Mouse (Mus musculus) kidney, embryonic 14.5 days (tissue): ENCODE data around the gene Pheta2. TPM values are rescaled to one million over a fixed set of nuclear protein-coding genes. Genes with fewer than 3 reads are reported as not detected.
A peak's percentile ranks its signal among the peaks of the same experiment; 100 is the strongest.

ENCODE experiments used
- ATAC-seq: fragments of 200-750 bp; cut with Nextera tagmentation; 2 replicates; pipeline ENCODE4 v1.8.0; 2017; ENCODE audit warnings: moderate number of reproducible peaks, mild to moderate bottlenecking, moderate TSS enrichment, moderate library complexity; ENCODE audit not compliant: low FRiP score, low TSS enrichment
- H3K27ac ChIP-seq: fragments of 300-500 bp; sonication (generic); 2 replicates; pipeline ENCODE4 v1.5.1; 2014; ENCODE audit warnings: low read depth, mild to moderate bottlenecking, low read length, moderate library complexity, mixed read lengths
- H3K27me3 ChIP-seq: fragments of 300-500 bp; sonication (generic); 2 replicates; pipeline ENCODE4 v1.6.1; 2014; ENCODE audit warnings: mild to moderate bottlenecking, low read length; ENCODE audit not compliant: control insufficient read depth, insufficient read depth
- H3K36me3 ChIP-seq: fragments of 300-500 bp; sonication (generic); 2 replicates; pipeline ENCODE4 v1.6.1; 2014; ENCODE audit warnings: low read length, mixed read lengths; ENCODE audit not compliant: control insufficient read depth, insufficient read depth
- H3K4me1 ChIP-seq: fragments of 300-500 bp; sonication (generic); 2 replicates; pipeline ENCODE4 v1.6.1; 2014; ENCODE audit warnings: low read length, mixed read lengths; ENCODE audit not compliant: control insufficient read depth, insufficient read depth
- H3K4me2 ChIP-seq: fragments of 300-500 bp; sonication (generic); replicated peaks from 2 replicates; pipeline ENCODE4 v1.6.1; 2014; ENCODE audit warnings: low read depth, mild to moderate bottlenecking, low read length
- H3K4me3 ChIP-seq: fragments of 300-500 bp; sonication (generic); 2 replicates; pipeline ENCODE4 v1.5.1; 2014; ENCODE audit warnings: mild to moderate bottlenecking, low read length
- H3K9ac ChIP-seq: fragments of 300-500 bp; sonication (generic); 2 replicates; pipeline ENCODE4 v1.6.1; 2014; ENCODE audit warnings: low read depth, mild to moderate bottlenecking, low read length, moderate library complexity
- H3K9me3 ChIP-seq: fragments of 300-500 bp; sonication (generic); 2 replicates; pipeline ENCODE4 v1.6.1; 2016; ENCODE audit warnings: low read length; ENCODE audit not compliant: control insufficient read depth
- WGBS: fragments of 180-500 bp; shearing (Covaris S2); extraction: QIAGEN DNeasy Blood & Tissue Kit; methylation state at CpG from one replicate; pipeline ENCODE4 v1.1.7; 2014; 5-methylcytosine and 5-hydroxymethylcytosine counted together
- polyA plus RNA-seq: library from polyadenylated mRNA; unstranded; fragments of >200 nt; fragmentation: Nextera tagmentation; extraction: Ambion mirVana; gene quantifications from 2 replicates; pipeline ENCODE4 v1.2.1, GENCODE M21; 2014

Pheta2 gene
- polyA plus RNA-seq, 1 experiment from 2014 or later, result 8.9 TPM

- H3K4me2 ChIP-seq, result no peak overlapping the region
- H3K36me3 ChIP-seq, result no peaks in the 10 kb centered on the region
- ATAC-seq, result no peak
- no peak overlapping the region for H3K27ac ChIP-seq
- H3K9ac ChIP-seq, result no peak overlapping the region
- H3K4me1 ChIP-seq, result no peaks in the 10 kb centered on the region
- 85% methylated on average over 1 of the region's 1 CpGs for WGBS
- H3K9me3 ChIP-seq, result no peaks in the 10 kb centered on the region
- no peak overlapping the region for H3K4me3 ChIP-seq
- H3K27me3 ChIP-seq, result no peaks in the 10 kb centered on the region
Observed at GRCm38 (mm10) chr15:82368851-82369250, 30.1 kb downstream of the Pheta2 start.

GRCm38 (mm10) chr15:82372446-82372845 lies 33.7 kb downstream of the Pheta2 start:
- H3K4me2 ChIP-seq, result no peak overlapping the region
- H3K4me1 ChIP-seq, result no peaks in the 10 kb centered on the region
- no peak overlapping the region for H3K4me3 ChIP-seq
- H3K9me3 ChIP-seq, result no peaks in the 10 kb centered on the region
- no peak overlapping the region for H3K27ac ChIP-seq
- no peak for ATAC-seq
- WGBS, result 90% methylated on average over 6 of the region's 6 CpGs
- H3K27me3 ChIP-seq, result no peaks in the 10 kb centered on the region
- H3K9ac ChIP-seq, result no peak overlapping the region
- H3K36me3 ChIP-seq, result no peaks in the 10 kb centered on the region

- no peaks in the 10 kb centered on the region for H3K4me1 ChIP-seq
- no peaks in the 10 kb centered on the region for H3K9me3 ChIP-seq
- ATAC-seq, result no peak
- H3K4me3 ChIP-seq, result no peak overlapping the region
- H3K9ac ChIP-seq, result no peak overlapping the region
- H3K27me3 ChIP-seq, result no peaks in the 10 kb centered on the region
- WGBS, result 91% methylated on average over 5 of the region's 5 CpGs
- H3K4me2 ChIP-seq, result no peak overlapping the region
- no peaks in the 10 kb centered on the region for H3K36me3 ChIP-seq
- H3K27ac ChIP-seq, result no peak overlapping the region
Observed at GRCm38 (mm10) chr15:82372991-82373390, 34.2 kb downstream of the Pheta2 start.

- H3K9me3 ChIP-seq, result no peaks in the 10 kb centered on the region
- peaks cover 3% of the 10 kb centered on the region; the same call in 1 of the 2 replicates for H3K4me1 ChIP-seq
- WGBS, result 83% methylated on average over 5 of the region's 5 CpGs
- ATAC-seq, result no peak
- H3K36me3 ChIP-seq, result no peaks in the 10 kb centered on the region
- H3K4me2 ChIP-seq, result no peak overlapping the region
- no peak overlapping the region for H3K4me3 ChIP-seq
- no peak overlapping the region for H3K27ac ChIP-seq
- H3K27me3 ChIP-seq, result no peaks in the 10 kb centered on the region
- no peak overlapping the region for H3K9ac ChIP-seq
Observed at GRCm38 (mm10) chr15:82374437-82374836, 35.7 kb downstream of the Pheta2 start.

- Histone ChIP-seq H3K9ac (no peak overlapping the region), H3K4me2 (no peak overlapping the region), H3K27ac (no peak overlapping the region), H3K4me3 (no peak overlapping the region), H3K9me3 (no peaks in the 10 kb centered on the region), H3K27me3 (no peaks in the 10 kb centered on the region), H3K36me3 (no peaks in the 10 kb centered on the region), H3K4me1 (peaks cover 10% of the 10 kb centered on the region; the same call in 1 of the 2 replicates)
- no peak for ATAC-seq
- WGBS, result 90% methylated on average over 9 of the region's 9 CpGs
Observed at GRCm38 (mm10) chr15:82375855-82376254, 37.1 kb downstream of the Pheta2 start.

GRCm38 (mm10) chr15:82376393-82377138 lies 37.8 kb downstream of the Pheta2 start:
- Histone ChIP-seq H3K9ac (no peak overlapping the region), H3K9me3 (no peaks in the 10 kb centered on the region), H3K27ac (no peak overlapping the region), H3K36me3 (no peaks in the 10 kb centered on the region), H3K4me3 (no peak overlapping the region), H3K4me2 (no peak overlapping the region), H3K27me3 (no peaks in the 10 kb centered on the region), H3K4me1 (peaks cover 12% of the 10 kb centered on the region; the same call in 1 of the 2 replicates)
- WGBS, result 78% methylated on average over 17 of the region's 17 CpGs
- no peak for ATAC-seq

GRCm38 (mm10) chr15:82377701-82378100 lies 39.0 kb downstream of the Pheta2 start:
- no peaks in the 10 kb centered on the region for H3K36me3 ChIP-seq

GRCm38 (mm10) chr15:82378261-82379180 lies 39.8 kb downstream of the Pheta2 start:
- Histone ChIP-seq H3K4me3 (peak overlapping the region; percentile 1; the same call in 1 of the 2 replicates), H3K27me3 (no peaks in the 10 kb centered on the region), H3K27ac (peak overlapping the region; percentile 63; the same call in 1 of the 2 replicates), H3K4me2 (peak overlapping the region; percentile 45; the same call in 1 of the 2 replicates), H3K36me3 (no peaks in the 10 kb centered on the region), H3K4me1 (peaks cover 12% of the 10 kb centered on the region; the same call in 1 of the 2 replicates), H3K9me3 (no peaks in the 10 kb centered on the region; the same call in 1 of the 2 replicates), H3K9ac (no peak overlapping the region)
- ATAC-seq, result no peak
- WGBS, result 40% methylated on average over 15 of the region's 15 CpGs

More at GRCm38 (mm10) chr15:82377701-82378100, 39.0 kb downstream of the Pheta2 start:
- H3K4me1 ChIP-seq, result peaks cover 12% of the 10 kb centered on the region; the same call in 1 of the 2 replicates
- no peak overlapping the region for H3K4me2 ChIP-seq
- H3K4me3 ChIP-seq, result no peak overlapping the region
- H3K27ac ChIP-seq, result no peak overlapping the region
- no peaks in the 10 kb centered on the region for H3K27me3 ChIP-seq
- no peak for ATAC-seq
- no peaks in the 10 kb centered on the region; the same call in 1 of the 2 replicates for H3K9me3 ChIP-seq
- 84% methylated on average over 5 of the region's 5 CpGs for WGBS
- no peak overlapping the region for H3K9ac ChIP-seq
